Mouse (Mus musculus) myocyte (in vitro differentiated cells): ENCODE results near the gene Ccn1.

Experiments used
- CEBPB ChIP-seq: IDR thresholded peaks from 2 replicates; pipeline ENCODE4 v1.6.1; 2011; ENCODE audit warnings: mild to moderate bottlenecking, moderate library complexity; ENCODE audit not compliant: poor library complexity, insufficient read depth, severe bottlenecking
- E2F4 ChIP-seq: IDR thresholded peaks from one replicate; pipeline ENCODE4 v1.6.1; 2011; ENCODE audit warnings: mild to moderate bottlenecking, control low read depth, moderate library complexity; ENCODE audit not compliant: insufficient read depth
- MAX ChIP-seq: IDR thresholded peaks from one replicate; pipeline ENCODE4 v1.6.1; 2011; ENCODE audit warnings: low read depth, mild to moderate bottlenecking, control low read depth
- MYOD1 ChIP-seq, 3 experiments: IDR thresholded peaks; one replicate each; pipeline ENCODE4 v1.6.1; 2011; ENCODE audit warnings: control low read depth in 2 of 3, low read depth in 2 of 3, mild to moderate bottlenecking in 2 of 3, moderate library complexity in 1 of 3; ENCODE audit not compliant: insufficient read length in 2 of 3, control insufficient read depth in 1 of 3
- MYOG ChIP-seq, 3 experiments: IDR thresholded peaks; one replicate each; pipeline ENCODE4 v1.6.1; 2011; ENCODE audit warnings: control low read depth in 2 of 3, low read depth in 2 of 3, mild to moderate bottlenecking in 2 of 3; ENCODE audit not compliant: insufficient read length in 2 of 3, control insufficient read depth in 1 of 3, insufficient read depth in 1 of 3
- POLR2A ChIP-seq: IDR thresholded peaks from one replicate; pipeline ENCODE4 v1.6.1; 2011; ENCODE audit warnings: low read depth, mild to moderate bottlenecking, control low read depth, moderate library complexity; ENCODE audit not compliant: insufficient read length
- POLR2AphosphoS2 ChIP-seq: IDR thresholded peaks from one replicate; pipeline ENCODE4 v1.6.1; 2011; ENCODE audit warnings: low read depth, control low read depth; ENCODE audit not compliant: insufficient read length
- REST ChIP-seq: IDR thresholded peaks from one replicate; pipeline ENCODE4 v1.6.1; 2011; ENCODE audit warnings: mild to moderate bottlenecking, control low read depth, moderate library complexity; ENCODE audit not compliant: insufficient read depth, insufficient read length
- SRF ChIP-seq: IDR thresholded peaks from one replicate; pipeline ENCODE4 v1.6.1; 2011; ENCODE audit warnings: low read depth; ENCODE audit not compliant: control insufficient read depth, insufficient read length
- TCF12 ChIP-seq: IDR thresholded peaks from one replicate; pipeline ENCODE4 v1.6.1; 2011; ENCODE audit warnings: mild to moderate bottlenecking, control low read depth; ENCODE audit not compliant: poor library complexity, insufficient read depth, severe bottlenecking
- TCF3 ChIP-seq: IDR thresholded peaks from one replicate; pipeline ENCODE4 v1.6.1; 2011; ENCODE audit warnings: low read depth, control low read depth; ENCODE audit not compliant: insufficient read length
- USF1 ChIP-seq: IDR thresholded peaks from one replicate; pipeline ENCODE4 v1.6.1; 2011; ENCODE audit warnings: low read depth, mild to moderate bottlenecking, control low read depth, moderate library complexity

GRCm38 (mm10) chr3:145687836-145688235 is 38.1 kb upstream of the Ccn1 start:
- TF ChIP-seq POLR2A (no peak), USF1 (no peak), MYOG (IDR thresholded peaks at IDR 0.05; ENCODE audit: control insufficient read depth in 1 of 3, insufficient read depth in 1 of 3, insufficient read length in 2 of 3, low read depth in 2 of 3) (no peak), POLR2AphosphoS2 (no peak), MAX (no peak), E2F4 (no peak), TCF12 (no peak), CEBPB (no peak), TCF3 (no peak), MYOD1 (IDR thresholded peaks at IDR 0.05; ENCODE audit: control insufficient read depth in 1 of 3, insufficient read length in 2 of 3, low read depth in 2 of 3) (no peak), SRF (no peak), REST (no peak)
